Mouse (Mus musculus): ENCODE measurements around the gene Atrip. TPM values are rescaled to one million over a fixed set of nuclear protein-coding genes. Genes with fewer than 3 reads are reported as not detected.

Gene Atrip
- polyA plus RNA-seq, 1 experiment from 2014 or later = 26.8 TPM

DNA sequence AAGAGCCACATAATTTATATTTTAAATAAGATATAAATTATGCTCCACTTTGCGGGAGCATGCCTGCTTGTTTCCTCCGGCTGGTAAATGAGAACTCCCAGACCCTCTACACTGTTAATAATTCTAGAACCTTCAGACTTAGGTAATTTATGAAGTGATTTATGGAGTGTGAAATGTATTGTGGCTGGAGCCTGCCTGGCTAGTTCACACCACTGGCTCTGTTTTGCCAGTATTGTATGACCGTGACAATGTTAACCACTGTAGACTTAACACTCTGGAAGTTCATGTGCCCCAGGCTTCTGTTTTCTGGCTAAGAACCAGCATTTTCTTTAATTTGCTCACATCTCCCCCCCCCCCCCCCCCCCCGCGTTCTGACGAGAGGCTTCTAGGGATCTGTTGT lies 33.4 kb upstream of the Atrip start:
- Histone ChIP-seq H3K27me3 (ENCODE audit: insufficient read depth, poor library complexity, severe bottlenecking) (no peaks in the 10 kb centered on the region), H3K4me1 (peaks cover 16% of the 10 kb centered on the region), H3K36me3 (peaks cover 100% of the 10 kb centered on the region), H3K27ac (no peak overlapping the region), H3K4me3 (no peak overlapping the region), H3K9me3 (no peaks in the 10 kb centered on the region)
- no peak for DNase-seq (ENCODE audit: low spot score)
- 81% methylated on average over 5 of the region's 6 CpGs for WGBS

GRCm38 (mm10) chr9:109105648-109106047 lies 31.7 kb upstream of the Atrip start:
- Histone ChIP-seq H3K27ac (no peak overlapping the region), H3K36me3 (peaks cover 98% of the 10 kb centered on the region), H3K9me3 (no peaks in the 10 kb centered on the region), H3K4me1 (peaks cover 21% of the 10 kb centered on the region), H3K4me3 (no peak overlapping the region), H3K27me3 (ENCODE audit: insufficient read depth, poor library complexity, severe bottlenecking) (no peaks in the 10 kb centered on the region)
- WGBS = 93% methylated on average over 12 of the region's 12 CpGs
- no peak for DNase-seq (ENCODE audit: low spot score)

DNA sequence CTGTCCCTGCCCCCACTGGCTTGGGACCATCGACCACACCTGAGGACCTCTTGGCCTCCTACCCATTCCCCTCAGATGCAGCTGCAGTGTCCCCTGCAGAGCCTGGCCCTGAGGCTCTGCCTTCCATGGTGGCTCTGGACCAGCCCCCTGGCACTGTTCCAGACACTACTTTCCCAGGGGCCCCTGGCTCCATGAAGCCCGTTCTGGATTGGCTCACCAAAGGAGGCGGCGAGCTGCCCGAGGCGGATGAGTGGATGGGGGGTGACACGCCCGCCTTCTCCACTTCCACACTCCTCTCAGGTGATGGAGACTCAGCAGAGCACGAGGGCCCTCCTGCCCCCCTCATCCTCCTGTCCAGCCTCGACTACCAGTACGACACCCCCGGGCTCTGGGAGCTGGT lies 31.1 kb upstream of the Atrip start:
- no peaks in the 10 kb centered on the region for H3K9me3 ChIP-seq
- no peak overlapping the region for H3K4me3 ChIP-seq
- no peak for DNase-seq (ENCODE audit: low spot score)
- H3K4me1 ChIP-seq = peaks cover 28% of the 10 kb centered on the region
- WGBS = 80% methylated on average over 12 of the region's 12 CpGs
- peak overlapping the region; percentile 37; the same call in 1 of the 2 replicates for H3K27ac ChIP-seq
- H3K36me3 ChIP-seq = peaks cover 98% of the 10 kb centered on the region
- H3K27me3 ChIP-seq (ENCODE audit: insufficient read depth, poor library complexity, severe bottlenecking) = no peaks in the 10 kb centered on the region

DNA sequence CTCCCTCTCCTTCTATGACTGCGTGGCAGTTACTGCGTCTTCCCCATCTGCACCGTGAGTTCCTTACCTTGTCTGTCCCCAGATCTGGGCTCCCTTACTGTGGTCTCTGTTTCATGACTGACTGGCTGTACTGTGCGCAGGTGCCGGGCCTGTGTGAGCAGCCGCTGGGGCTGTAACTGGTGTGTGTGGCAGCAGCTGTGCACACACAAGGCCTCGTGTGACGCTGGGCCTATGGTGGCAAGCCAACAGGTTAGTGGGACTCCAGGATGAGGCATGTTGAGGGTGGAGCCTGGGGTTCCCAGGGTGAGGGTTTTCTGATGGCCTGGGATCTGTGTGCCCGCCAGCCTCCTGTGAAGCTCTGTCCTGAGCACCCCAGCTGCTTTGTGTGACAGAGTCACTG lies 30.2 kb upstream of the Atrip start:
- DNase-seq (ENCODE audit: low spot score) = no peak
- Histone ChIP-seq H3K9me3 (no peaks in the 10 kb centered on the region), H3K4me3 (no peak overlapping the region), H3K27me3 (ENCODE audit: insufficient read depth, poor library complexity, severe bottlenecking) (no peaks in the 10 kb centered on the region), H3K4me1 (peaks cover 37% of the 10 kb centered on the region), H3K36me3 (peaks cover 95% of the 10 kb centered on the region), H3K27ac (no peak overlapping the region)
- 92% methylated on average over 9 of the region's 9 CpGs for WGBS

GRCm38 (mm10) chr9:109103250-109103649 lies 29.3 kb upstream of the Atrip start:
- 72% methylated on average over 7 of the region's 7 CpGs for WGBS
- H3K27ac ChIP-seq = no peak overlapping the region; the same call in 1 of the 2 replicates
- DNase-seq (ENCODE audit: low spot score) = no peak
- peaks cover 45% of the 10 kb centered on the region for H3K4me1 ChIP-seq
- no peaks in the 10 kb centered on the region for H3K9me3 ChIP-seq
- H3K27me3 ChIP-seq (ENCODE audit: insufficient read depth, poor library complexity, severe bottlenecking) = no peaks in the 10 kb centered on the region
- H3K36me3 ChIP-seq = peaks cover 87% of the 10 kb centered on the region
- no peak overlapping the region for H3K4me3 ChIP-seq

DNA sequence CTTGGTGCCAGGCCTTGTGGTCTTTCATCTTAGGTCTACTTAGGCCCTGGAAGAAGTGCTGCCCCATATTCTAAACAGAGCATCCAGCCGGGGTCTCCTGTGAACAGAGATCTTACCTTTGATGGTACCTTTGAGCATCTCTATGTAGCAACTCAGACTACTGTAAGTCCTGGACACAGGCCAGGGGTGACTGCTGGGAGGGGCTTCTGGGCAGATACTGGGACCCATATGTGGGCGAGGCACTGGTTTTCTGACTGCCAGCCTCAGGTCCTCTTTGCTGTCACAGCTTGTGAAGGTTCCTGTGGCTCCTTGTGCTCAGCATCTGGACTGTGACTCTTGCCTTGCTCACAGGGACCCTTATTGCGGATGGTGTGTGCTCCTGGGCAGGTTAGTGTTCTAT lies 28.6 kb upstream of the Atrip start:
- peaks cover 79% of the 10 kb centered on the region for H3K36me3 ChIP-seq
- H3K9me3 ChIP-seq = no peaks in the 10 kb centered on the region
- DNase-seq (ENCODE audit: low spot score) = no peak
- no peak overlapping the region for H3K27ac ChIP-seq
- no peak overlapping the region for H3K4me3 ChIP-seq
- 89% methylated on average over 3 of the region's 3 CpGs for WGBS
- peaks cover 52% of the 10 kb centered on the region for H3K4me1 ChIP-seq
- H3K27me3 ChIP-seq (ENCODE audit: insufficient read depth, poor library complexity, severe bottlenecking) = no peaks in the 10 kb centered on the region

DNA sequence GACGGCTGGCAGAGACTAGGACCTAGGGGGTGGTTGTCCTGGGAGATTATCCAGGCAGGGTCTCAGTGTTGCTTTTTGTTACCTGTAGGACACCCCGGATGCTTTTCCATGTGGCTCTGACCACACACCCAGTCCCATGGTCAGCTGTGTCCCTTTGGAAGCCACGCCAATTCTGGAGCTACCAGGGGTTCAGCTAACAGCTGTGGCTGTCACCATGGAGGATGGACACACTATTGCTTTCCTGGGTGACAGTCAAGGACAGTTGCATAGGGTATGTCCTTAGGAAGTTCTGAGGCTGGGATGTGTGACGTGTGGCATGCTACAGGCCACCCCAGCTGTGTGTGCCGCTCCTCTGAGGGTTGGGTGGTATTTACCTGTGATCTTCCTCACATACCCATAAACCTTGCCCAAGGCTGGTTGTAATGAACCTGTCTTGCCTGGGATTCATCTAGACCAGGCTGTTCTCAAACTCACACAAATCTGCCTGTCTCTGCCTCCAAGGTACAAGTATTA lies 28.1 kb upstream of the Atrip start:
- DNase-seq (ENCODE audit: low spot score) = no peak
- H3K27me3 ChIP-seq (ENCODE audit: insufficient read depth, poor library complexity, severe bottlenecking) = no peaks in the 10 kb centered on the region
- no peak overlapping the region for H3K27ac ChIP-seq
- WGBS = 87% methylated on average over 5 of the region's 5 CpGs
- peaks cover 74% of the 10 kb centered on the region for H3K36me3 ChIP-seq
- H3K4me1 ChIP-seq = peaks cover 58% of the 10 kb centered on the region
- no peaks in the 10 kb centered on the region for H3K9me3 ChIP-seq
- no peak overlapping the region for H3K4me3 ChIP-seq

GRCm38 (mm10) chr9:109100307-109100928 lies 26.5 kb upstream of the Atrip start:
- H3K9me3 ChIP-seq = no peaks in the 10 kb centered on the region
- peaks cover 72% of the 10 kb centered on the region for H3K4me1 ChIP-seq
- DNase-seq (ENCODE audit: low spot score) = no peak
- peak overlapping the region; percentile 99 for H3K27ac ChIP-seq
- H3K4me3 ChIP-seq = no peak overlapping the region
- peaks cover 58% of the 10 kb centered on the region for H3K36me3 ChIP-seq
- WGBS = 92% methylated on average over 20 of the region's 20 CpGs
- H3K27me3 ChIP-seq (ENCODE audit: insufficient read depth, poor library complexity, severe bottlenecking) = no peaks in the 10 kb centered on the region

- Histone ChIP-seq H3K27me3 (ENCODE audit: insufficient read depth, poor library complexity, severe bottlenecking) (no peaks in the 10 kb centered on the region), H3K4me1 (peaks cover 76% of the 10 kb centered on the region), H3K36me3 (peaks cover 44% of the 10 kb centered on the region), H3K9me3 (no peaks in the 10 kb centered on the region), H3K4me3 (peak overlapping the region; percentile 39), H3K27ac (peak overlapping the region; percentile 99)
- peak; percentile 88 for DNase-seq (ENCODE audit: low spot score)
- WGBS = 29% methylated on average over 6 of the region's 6 CpGs
These were observed 25.0 kb upstream of the Atrip start for GRCm38 (mm10) chr9:109098969-109099368.

GRCm38 (mm10) chr9:109098366-109098765 lies 24.4 kb upstream of the Atrip start:
- 86% methylated on average over 8 of the region's 8 CpGs for WGBS
- peak overlapping the region; percentile 86 for H3K4me3 ChIP-seq

DNA sequence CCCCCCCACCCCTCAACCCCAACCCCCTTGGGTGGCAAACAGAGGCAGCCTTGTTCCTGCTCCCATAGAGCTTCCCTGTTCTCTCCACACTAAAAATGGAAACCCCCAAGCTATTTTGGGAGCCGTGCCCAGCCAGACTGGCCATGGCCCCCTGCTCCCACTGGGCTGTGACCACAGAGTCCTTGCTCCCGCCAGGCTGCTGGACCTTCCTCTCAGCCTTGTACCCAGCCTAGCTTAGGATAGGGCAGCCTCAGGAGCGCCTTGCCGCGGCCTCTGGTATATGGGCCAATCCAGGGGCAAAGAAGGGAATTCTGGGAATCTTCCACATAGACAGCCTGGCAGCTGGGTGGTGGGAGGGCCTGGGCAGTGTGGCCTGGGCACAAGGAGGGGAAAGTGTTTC lies 23.9 kb upstream of the Atrip start:
- no peaks in the 10 kb centered on the region for H3K9me3 ChIP-seq
- H3K27me3 ChIP-seq (ENCODE audit: insufficient read depth, poor library complexity, severe bottlenecking) = no peaks in the 10 kb centered on the region
- peak overlapping the region; percentile 86 for H3K4me3 ChIP-seq
- peak overlapping the region; percentile 99 for H3K27ac ChIP-seq
- peaks cover 32% of the 10 kb centered on the region for H3K36me3 ChIP-seq
- 50% methylated on average over 5 of the region's 5 CpGs for WGBS
- peaks cover 83% of the 10 kb centered on the region for H3K4me1 ChIP-seq
- no peak for DNase-seq (ENCODE audit: low spot score)

More at GRCm38 (mm10) chr9:109098366-109098765, 24.4 kb upstream of the Atrip start:
- Histone ChIP-seq H3K4me1 (peaks cover 82% of the 10 kb centered on the region), H3K27me3 (ENCODE audit: insufficient read depth, poor library complexity, severe bottlenecking) (no peaks in the 10 kb centered on the region), H3K27ac (peak overlapping the region; percentile 99), H3K9me3 (no peaks in the 10 kb centered on the region), H3K36me3 (peaks cover 38% of the 10 kb centered on the region)
- DNase-seq (ENCODE audit: low spot score) = no peak

DNA sequence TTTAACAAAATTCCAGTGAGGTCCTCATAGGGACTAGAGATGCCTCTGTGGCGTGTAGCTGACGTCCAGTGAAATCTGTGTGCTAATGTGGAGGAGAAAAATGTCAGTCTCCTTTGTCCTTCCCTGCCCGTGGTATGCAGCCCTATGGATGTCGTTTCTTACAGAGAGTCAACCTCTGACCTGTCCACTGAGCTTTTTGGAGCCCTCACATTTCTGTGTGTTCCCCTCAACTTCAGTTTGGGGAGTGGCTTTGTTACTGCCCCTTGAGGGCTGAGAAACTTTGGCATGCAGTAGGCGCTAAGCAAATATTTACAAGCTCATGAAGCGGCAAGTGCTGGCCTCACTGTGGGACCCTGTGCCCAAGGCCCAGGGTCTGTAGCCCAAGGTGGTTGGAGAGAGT lies 23.4 kb upstream of the Atrip start:
- 39% methylated on average over 6 of the region's 6 CpGs for WGBS
- no peaks in the 10 kb centered on the region for H3K9me3 ChIP-seq
- H3K36me3 ChIP-seq = peaks cover 28% of the 10 kb centered on the region
- H3K27me3 ChIP-seq (ENCODE audit: insufficient read depth, poor library complexity, severe bottlenecking) = no peaks in the 10 kb centered on the region
- no peak for DNase-seq (ENCODE audit: low spot score)
- peak overlapping the region; percentile 99 for H3K27ac ChIP-seq
- H3K4me3 ChIP-seq = peak overlapping the region; percentile 86
- peaks cover 85% of the 10 kb centered on the region for H3K4me1 ChIP-seq

- Histone ChIP-seq H3K4me1 (peaks cover 85% of the 10 kb centered on the region), H3K27ac (peak overlapping the region; percentile 99), H3K9me3 (no peaks in the 10 kb centered on the region), H3K4me3 (peak overlapping the region; percentile 86), H3K36me3 (peaks cover 27% of the 10 kb centered on the region), H3K27me3 (ENCODE audit: insufficient read depth, poor library complexity, severe bottlenecking) (no peaks in the 10 kb centered on the region)
- peak; percentile 86 for DNase-seq (ENCODE audit: low spot score)
- 37% methylated on average over 6 of the region's 6 CpGs for WGBS
These were observed 22.9 kb upstream of the Atrip start for GRCm38 (mm10) chr9:109096856-109097255.

- WGBS = 43% methylated on average over 9 of the region's 9 CpGs
- Histone ChIP-seq H3K36me3 (peaks cover 28% of the 10 kb centered on the region), H3K27ac (peak overlapping the region; percentile 99), H3K27me3 (ENCODE audit: insufficient read depth, poor library complexity, severe bottlenecking) (no peaks in the 10 kb centered on the region), H3K9me3 (no peaks in the 10 kb centered on the region), H3K4me3 (peak overlapping the region; percentile 86), H3K4me1 (peaks cover 85% of the 10 kb centered on the region)
- DNase-seq (ENCODE audit: low spot score) = no peak
These were observed 22.3 kb upstream of the Atrip start for GRCm38 (mm10) chr9:109096251-109096661.

Data from heart, embryonic 10.5 days (tissue).